Mouse (Mus musculus) C2C12 (cell line): ENCODE results near the gene Ankrd42.

Source experiments
- CEBPB ChIP-seq: IDR thresholded peaks from one replicate; pipeline ENCODE4 v1.6.1; 2011; ENCODE audit warnings: low read depth, mild to moderate bottlenecking, control low read depth, moderate library complexity
- CTCF ChIP-seq: IDR thresholded peaks from one replicate; pipeline ENCODE4 v1.5.1; 2011; ENCODE audit not compliant: control insufficient read depth, insufficient read depth, insufficient read length
- MAX ChIP-seq: IDR thresholded peaks from one replicate; pipeline ENCODE4 v1.6.1; 2011; ENCODE audit warnings: mild to moderate bottlenecking, control low read depth
- USF1 ChIP-seq: IDR thresholded peaks from one replicate; pipeline ENCODE4 v1.6.1; 2011; ENCODE audit warnings: low read depth, mild to moderate bottlenecking, control low read depth, moderate library complexity

- TF ChIP-seq CTCF (no peak), CEBPB (no peak), MAX (no peak), USF1 (no peak)
Measured at GRCm38 (mm10) chr7:92666274-92666820, 29.4 kb upstream of the Ankrd42 start.
